Mouse (Mus musculus) kidney, postnatal 36 days (tissue): ENCODE results near the gene Ece1.
"Not testable (repeated sequence)": the region's sequence is repeated elsewhere in the genome, so short reads cannot be mapped to it uniquely, and the experiment has no call there.

Source experiments
- DNase-seq, 2 experiments: peaks; one replicate each; pipeline ENCODE4 v3.0.0; 2021 to 2022; ENCODE audit warnings: mixed read lengths in 2 of 2

Ece1 gene

GRCm38 (mm10) chr4:137945376-137945775, 83.3 kb downstream of the Ece1 start:
- DNase-seq = peak; percentile 28

- no peak for DNase-seq
These were observed 84.4 kb downstream of the Ece1 start for GRCm38 (mm10) chr4:137946419-137946818.

GRCm38 (mm10) chr4:137952840-137953239, 90.8 kb downstream of the Ece1 start:
- DNase-seq = peak; percentile 60 to 90

- no peak for DNase-seq
These were observed 92.1 kb downstream of the Ece1 start for GRCm38 (mm10) chr4:137954184-137954583.

GRCm38 (mm10) chr4:137954926-137955396, 92.9 kb downstream of the Ece1 start:
- DNase-seq = peak; percentile 55 to 59

- no peak for DNase-seq
These were observed 94.2 kb downstream of the Ece1 start for GRCm38 (mm10) chr4:137956260-137956659.

- no peak for DNase-seq
These were observed 98.0 kb downstream of the Ece1 start for GRCm38 (mm10) chr4:137959889-137960665.

- no peak for DNase-seq
These were observed 98.7 kb downstream of the Ece1 start for GRCm38 (mm10) chr4:137960757-137961156.

GRCm38 (mm10) chr4:137962643-137963350, 100.8 kb downstream of the Ece1 start:
- DNase-seq = no peak

- no peak for DNase-seq
These were observed 101.4 kb downstream of the Ece1 start for GRCm38 (mm10) chr4:137963431-137963830.

GRCm38 (mm10) chr4:137963881-137964584, 102.0 kb downstream of the Ece1 start:
- peak; percentile 81 to 95 for DNase-seq

- DNase-seq = no peak
These were observed 102.5 kb downstream of the Ece1 start for GRCm38 (mm10) chr4:137964585-137964930.

GRCm38 (mm10) chr4:137968203-137968602, 106.2 kb downstream of the Ece1 start:
- peak; percentile 79 to 81 for DNase-seq

- not testable (repeated sequence) for DNase-seq
These were observed 108.7 kb downstream of the Ece1 start for GRCm38 (mm10) chr4:137970623-137971199.

GRCm38 (mm10) chr4:137974856-137975432, 112.9 kb downstream of the Ece1 start:
- not testable (repeated sequence) for DNase-seq

GRCm38 (mm10) chr4:137979066-137979644, 117.1 kb downstream of the Ece1 start:
- not testable (repeated sequence) for DNase-seq

- no peak for DNase-seq
These were observed 120.8 kb downstream of the Ece1 start for GRCm38 (mm10) chr4:137982869-137983268.

GRCm38 (mm10) chr4:137984212-137984611, 122.2 kb downstream of the Ece1 start:
- peak; percentile 68 to 80 for DNase-seq

- no peak for DNase-seq
These were observed 122.7 kb downstream of the Ece1 start for GRCm38 (mm10) chr4:137984746-137985145.

- DNase-seq = no peak
These were observed 127.4 kb downstream of the Ece1 start for GRCm38 (mm10) chr4:137989426-137989825.

GRCm38 (mm10) chr4:137990433-137990832, 128.4 kb downstream of the Ece1 start:
- DNase-seq = no peak

GRCm38 (mm10) chr4:137991240-137991639, 129.2 kb downstream of the Ece1 start:
- DNase-seq = no peak
